Mouse (Mus musculus) heart, postnatal 0 days (tissue): ENCODE measurements at regions not wholly inside any gene's neighbourhood (a gene's known extent, or its start where the extent isn't known, plus 50 kb on each side); places are given as distances from the start of the nearest gene placed in this dataset.

Experiments used
- ATAC-seq: fragments of 200-750 bp; cut with Nextera tagmentation; 2 replicates; pipeline ENCODE4 v1.8.0; 2017; ENCODE audit warnings: low read depth, moderate number of reproducible peaks, moderate library complexity; ENCODE audit not compliant: insufficient read depth
- DNase-seq: peaks from one replicate; pipeline ENCODE4 v3.0.0-alpha.2; 2016; ENCODE audit warnings: low spot score
- H3K27ac ChIP-seq: fragments of 300-500 bp; sonication (generic); 2 replicates; pipeline ENCODE4 v1.5.1; 2014; ENCODE audit warnings: low read depth, mild to moderate bottlenecking
- H3K27me3 ChIP-seq: fragments of 300-500 bp; sonication (generic); 2 replicates; pipeline ENCODE4 v1.6.1; 2014; ENCODE audit warnings: low read length, mixed read lengths; ENCODE audit not compliant: control insufficient read depth, insufficient read depth
- H3K36me3 ChIP-seq: fragments of 300-500 bp; sonication (generic); replicated peaks from 2 replicates; pipeline ENCODE4 v1.6.1; 2014; ENCODE audit warnings: low read length, mixed read lengths; ENCODE audit not compliant: control insufficient read depth, insufficient read depth
- H3K4me1 ChIP-seq: fragments of 300-500 bp; sonication (generic); 2 replicates; pipeline ENCODE4 v1.6.1; 2014; ENCODE audit warnings: antibody characterized with exemption; ENCODE audit not compliant: control insufficient read depth, insufficient read depth
- H3K4me2 ChIP-seq: fragments of 300-500 bp; sonication (generic); 2 replicates; pipeline ENCODE4 v1.6.1; 2014; ENCODE audit warnings: low read depth, mild to moderate bottlenecking, low read length, moderate library complexity
- H3K4me3 ChIP-seq: fragments of 300-500 bp; sonication (generic); 2 replicates; pipeline ENCODE4 v1.5.1; 2014; ENCODE audit warnings: low read depth, low read length
- H3K9ac ChIP-seq: fragments of 300-500 bp; sonication (generic); replicated peaks from 2 replicates; pipeline ENCODE4 v1.6.1; 2014; ENCODE audit warnings: low read depth, low read length, mixed read lengths
- H3K9me3 ChIP-seq: fragments of 300-500 bp; sonication (generic); replicated peaks from 2 replicates; pipeline ENCODE4 v1.6.1; 2016; ENCODE audit warnings: low read length; ENCODE audit not compliant: control insufficient read depth
- CTCF ChIP-seq: IDR thresholded peaks from 2 replicates; pipeline ENCODE4 v1.5.1; 2016; ENCODE audit warnings: antibody characterized with exemption, control low read depth, low read depth
- EP300 ChIP-seq: IDR thresholded peaks from 2 replicates; pipeline ENCODE4 v1.6.1; 2016; ENCODE audit warnings: antibody characterized with exemption, low read depth
- WGBS: fragments of 180-500 bp; shearing (Covaris S2); extraction: QIAGEN DNeasy Blood & Tissue Kit; methylation state at CpG from one replicate; pipeline ENCODE4 v1.1.7; 2014; 5-methylcytosine and 5-hydroxymethylcytosine counted together

- 89% methylated on average over 2 of the region's 2 CpGs for WGBS
- TF ChIP-seq EP300 (no peak), CTCF (no peak)
- ATAC-seq (no peak), DNase-seq (no peak)
- Histone ChIP-seq H3K27ac (no peak overlapping the region), H3K9me3 (no peaks in the 10 kb centered on the region), H3K36me3 (no peaks in the 10 kb centered on the region), H3K4me3 (no peak overlapping the region), H3K4me1 (0 out of 2 replicates have a peak, but pooled peaks cover 5% of the 10 kb centered on the region), H3K4me2 (no peak overlapping the region), H3K27me3 (no peaks in the 10 kb centered on the region), H3K9ac (no peak overlapping the region)
These were observed 109.0 kb upstream of the Ddit4l start for GRCm38 (mm10) chr3:137512411-137512810.

- 0 out of 2 replicates have a peak, but pooled peaks cover 5% of the 10 kb centered on the region for H3K4me1 ChIP-seq
- TF ChIP-seq EP300 (no peak), CTCF (no peak)
- no peak overlapping the region for H3K27ac ChIP-seq
- no peaks in the 10 kb centered on the region for H3K27me3 ChIP-seq
- WGBS, result 43% methylated on average over 6 of the region's 6 CpGs
- no peak for ATAC-seq
- no peaks in the 10 kb centered on the region for H3K9me3 ChIP-seq
- no peak overlapping the region for H3K9ac ChIP-seq
- no peak overlapping the region for H3K4me3 ChIP-seq
- DNase-seq, result no peak
- no peaks in the 10 kb centered on the region for H3K36me3 ChIP-seq
- no peak overlapping the region for H3K4me2 ChIP-seq
These were observed 108.4 kb upstream of the Ddit4l start for GRCm38 (mm10) chr3:137513026-137513425.

DNA sequence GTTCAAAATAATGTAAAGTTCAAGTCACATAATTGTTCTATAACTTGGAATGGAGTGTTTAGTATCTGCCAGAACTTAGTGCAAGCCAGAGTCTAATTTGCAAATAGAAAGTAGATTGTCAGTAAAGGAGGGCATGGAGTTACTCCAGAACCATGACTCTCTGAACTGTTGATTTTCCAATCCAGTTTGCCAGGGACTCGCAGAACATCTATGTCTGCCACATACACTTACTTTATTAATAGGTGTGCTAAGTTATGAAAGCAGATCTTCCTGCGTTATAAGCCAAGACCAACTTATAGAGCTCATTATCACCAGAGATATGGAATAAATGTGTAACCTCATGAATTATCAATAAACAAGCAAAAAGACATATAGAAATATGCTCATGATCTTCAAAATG is 107.2 kb upstream of the Ddit4l start:
- Histone ChIP-seq H3K27ac (no peak overlapping the region), H3K4me3 (no peak overlapping the region), H3K9me3 (no peaks in the 10 kb centered on the region), H3K27me3 (no peaks in the 10 kb centered on the region), H3K9ac (no peak overlapping the region), H3K36me3 (no peaks in the 10 kb centered on the region), H3K4me2 (no peak overlapping the region), H3K4me1 (0 out of 2 replicates have a peak, but pooled peaks cover 9% of the 10 kb centered on the region)
- no peak for TF ChIP-seq CTCF
- TF ChIP-seq EP300, result no peak
- DNase-seq (no peak), ATAC-seq (no peak)
- 90% methylated on average over 2 of the region's 2 CpGs for WGBS

DNA sequence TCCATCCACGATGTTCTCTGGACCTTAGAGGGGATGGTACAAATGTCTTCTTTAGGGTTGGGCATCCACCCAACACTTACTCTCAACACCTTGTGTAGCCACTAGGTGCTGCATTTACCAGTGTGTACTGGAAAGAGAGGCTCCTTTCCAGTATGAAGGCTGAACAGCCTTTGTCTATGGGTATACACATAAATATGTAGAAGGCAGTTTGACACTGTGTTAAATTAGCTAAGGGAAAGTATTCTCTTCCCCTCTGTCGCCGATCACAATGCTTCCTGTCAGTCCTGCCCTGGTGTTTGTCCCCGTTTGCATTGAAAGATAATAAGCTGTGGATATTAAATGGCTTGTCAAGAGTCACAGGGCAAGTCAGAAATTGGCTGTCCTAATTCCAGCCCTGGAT is 104.0 kb upstream of the Ddit4l start:
- WGBS, result 30% methylated on average over 4 of the region's 4 CpGs

GRCm38 (mm10) chr3:137520191-137520590 is 101.2 kb upstream of the Ddit4l start:
- WGBS, result 83% methylated on average over 1 of the region's 1 CpGs
- 0 out of 2 replicates have a peak, but pooled peaks cover 4% of the 10 kb centered on the region for H3K4me1 ChIP-seq
- H3K4me3 ChIP-seq, result no peak overlapping the region
- ATAC-seq, result no peak
- no peak overlapping the region for H3K9ac ChIP-seq
- no peak for DNase-seq
- no peaks in the 10 kb centered on the region for H3K9me3 ChIP-seq
- TF ChIP-seq CTCF (no peak), EP300 (no peak)
- no peak overlapping the region for H3K27ac ChIP-seq
- no peaks in the 10 kb centered on the region for H3K27me3 ChIP-seq
- no peak overlapping the region for H3K4me2 ChIP-seq
- H3K36me3 ChIP-seq, result no peaks in the 10 kb centered on the region

More for the DNA sequence above, 104.0 kb upstream of the Ddit4l start:
- Histone ChIP-seq H3K27ac (peak overlapping the region; percentile 54), H3K4me1 (0 out of 2 replicates have a peak, but pooled peaks cover 9% of the 10 kb centered on the region), H3K4me2 (0 out of 2 replicates have a peak overlapping the region, but pooled peaks have one; percentile 1), H3K27me3 (no peaks in the 10 kb centered on the region), H3K9me3 (no peaks in the 10 kb centered on the region), H3K9ac (no peak overlapping the region), H3K4me3 (no peak overlapping the region), H3K36me3 (no peaks in the 10 kb centered on the region)
- ATAC-seq, result no peak
- no peak for DNase-seq
- TF ChIP-seq EP300, result no peak
- TF ChIP-seq CTCF, result no peak
